Mouse (Mus musculus): ENCODE results near the gene Zfp931. TPM values are rescaled to one million over a fixed set of nuclear protein-coding genes. Genes with fewer than 3 reads are reported as not detected.
"Not testable (repeated sequence)": the region's sequence is repeated elsewhere in the genome, so short reads cannot be mapped to it uniquely, and the experiment has no call there.

The Zfp931 gene
- polyA plus RNA-seq, 1 experiment from 2014 or later, result 16.2 TPM

- 30% methylated on average over 2 of the region's 2 CpGs for WGBS
- peak overlapping the region; percentile 53 for H3K4me3 ChIP-seq (ENCODE audit: low read depth, low read length)
- H3K36me3 ChIP-seq (ENCODE audit: control insufficient read depth, insufficient read depth, low read length); H3K27me3 ChIP-seq (ENCODE audit: control insufficient read depth, insufficient read depth, low read length); H3K4me1 ChIP-seq (replicated peaks; ENCODE audit: control insufficient read depth, insufficient read depth, low read length); H3K27ac ChIP-seq (ENCODE audit: low read depth, low read length); H3K9ac ChIP-seq (ENCODE audit: low read depth, low read length); H3K9me3 ChIP-seq (ENCODE audit: control insufficient read depth, low read length); ATAC-seq (ENCODE audit: low FRiP score): not testable (repeated sequence)
- H3K4me2 ChIP-seq (replicated peaks; ENCODE audit: low read depth, low read length), result peak overlapping the region; percentile 43
- DNase-seq (ENCODE audit: low spot score), result peak; percentile 0
Measured at GRCm38 (mm10) chr2:178023861-178024260, 54.4 kb downstream of the Zfp931 start.

GRCm38 (mm10) chr2:178023011-178023611, 55.2 kb downstream of the Zfp931 start, which contains the start of gene Zfp971:
Gene Zfp971, plus strand, starts transcription at chr2:178023284.
- H3K36me3 ChIP-seq (ENCODE audit: control insufficient read depth, insufficient read depth, low read length); H3K27ac ChIP-seq (ENCODE audit: low read depth, low read length); H3K4me1 ChIP-seq (replicated peaks; ENCODE audit: control insufficient read depth, insufficient read depth, low read length); H3K27me3 ChIP-seq (ENCODE audit: control insufficient read depth, insufficient read depth, low read length); H3K9me3 ChIP-seq (ENCODE audit: control insufficient read depth, low read length); ATAC-seq (ENCODE audit: low FRiP score): not testable (repeated sequence)
- peak; percentile 46 for DNase-seq (ENCODE audit: low spot score)
- Histone ChIP-seq H3K9ac (ENCODE audit: low read depth, low read length) (peak within 1 kb of the TSS; percentile 45; the same call in 1 of the 2 replicates), H3K4me2 (replicated peaks; ENCODE audit: low read depth, low read length) (peak within 1 kb of the TSS; percentile 43), H3K4me3 (ENCODE audit: low read depth, low read length) (peak within 1 kb of the TSS; percentile 53)
- 2% methylated on average over 11 of the region's 15 CpGs for WGBS

- not testable (repeated sequence) for H3K9me3 ChIP-seq (ENCODE audit: control insufficient read depth, low read length); H3K36me3 ChIP-seq (ENCODE audit: control insufficient read depth, insufficient read depth, low read length); H3K4me2 ChIP-seq (replicated peaks; ENCODE audit: low read depth, low read length); H3K4me1 ChIP-seq (replicated peaks; ENCODE audit: control insufficient read depth, insufficient read depth, low read length); H3K27me3 ChIP-seq (ENCODE audit: control insufficient read depth, insufficient read depth, low read length); DNase-seq (ENCODE audit: low spot score); H3K9ac ChIP-seq (ENCODE audit: low read depth, low read length); H3K27ac ChIP-seq (ENCODE audit: low read depth, low read length); ATAC-seq (ENCODE audit: low FRiP score); H3K4me3 ChIP-seq (ENCODE audit: low read depth, low read length)
- 92% methylated on average over 8 of the region's 8 CpGs for WGBS
Measured at GRCm38 (mm10) chr2:178020773-178021172, 57.5 kb downstream of the Zfp931 start.

DNA sequence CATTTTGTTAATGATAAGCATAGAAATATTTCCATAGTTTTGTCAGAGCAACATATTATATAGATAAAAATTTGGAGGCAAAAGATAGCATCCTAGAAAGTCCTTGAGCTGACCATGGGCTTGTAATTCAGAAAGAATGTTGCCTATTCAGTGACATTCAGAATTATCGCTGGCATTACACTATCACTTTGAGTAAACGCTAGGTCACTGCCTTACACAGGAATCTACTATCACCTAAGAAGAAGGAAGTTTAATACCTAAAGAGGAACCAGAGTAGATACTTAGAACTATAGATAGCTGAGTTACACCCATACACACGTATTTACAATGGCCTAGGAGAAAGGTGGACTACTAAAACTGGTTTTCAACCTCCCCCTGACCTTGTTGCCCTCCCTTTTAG, 58.8 kb downstream of the Zfp931 start:
- H3K27ac ChIP-seq (ENCODE audit: low read depth, low read length); DNase-seq (ENCODE audit: low spot score); ATAC-seq (ENCODE audit: low FRiP score); H3K4me2 ChIP-seq (replicated peaks; ENCODE audit: low read depth, low read length); H3K4me3 ChIP-seq (ENCODE audit: low read depth, low read length); H3K27me3 ChIP-seq (ENCODE audit: control insufficient read depth, insufficient read depth, low read length); H3K9me3 ChIP-seq (ENCODE audit: control insufficient read depth, low read length); H3K9ac ChIP-seq (ENCODE audit: low read depth, low read length); H3K4me1 ChIP-seq (replicated peaks; ENCODE audit: control insufficient read depth, insufficient read depth, low read length); H3K36me3 ChIP-seq (ENCODE audit: control insufficient read depth, insufficient read depth, low read length): not testable (repeated sequence)
- WGBS, result 87% methylated on average over 3 of the region's 3 CpGs

Other genes starting within 250 kb of the Zfp931 start
- gene Gm14325, start 238.1 kb downstream of the Zfp931 start, polyA plus RNA-seq (2014; fragmentation: Nextera tagmentation; extraction: Ambion mirVana), result 42.0 and 45.9 TPM in 2 replicates
- gene Gm14327, start 181.4 kb downstream of the Zfp931 start, polyA plus RNA-seq (2014; fragmentation: Nextera tagmentation; extraction: Ambion mirVana), result 1.6 and 3.8 TPM in 2 replicates
- gene Zfp972, start 152.9 kb downstream of the Zfp931 start, polyA plus RNA-seq (2014; fragmentation: Nextera tagmentation; extraction: Ambion mirVana), result not detected in 2 replicates
- gene Gm14326, start 121.2 kb downstream of the Zfp931 start, polyA plus RNA-seq (2014; fragmentation: Nextera tagmentation; extraction: Ambion mirVana), result 17.0 and 18.8 TPM in 2 replicates
- gene Zfp971, start 55.2 kb downstream of the Zfp931 start, polyA plus RNA-seq (2014; fragmentation: Nextera tagmentation; extraction: Ambion mirVana), result 14.2 and 15.1 TPM in 2 replicates
- 11.9 and 14.5 TPM in 2 replicates for gene Phactr3, start 40.5 kb upstream of the Zfp931 start, polyA plus RNA-seq (2014; fragmentation: Nextera tagmentation; extraction: Ambion mirVana)